9 mouse cellular contexts compared by ENCODE assay signal in the genomic region with DNA sequence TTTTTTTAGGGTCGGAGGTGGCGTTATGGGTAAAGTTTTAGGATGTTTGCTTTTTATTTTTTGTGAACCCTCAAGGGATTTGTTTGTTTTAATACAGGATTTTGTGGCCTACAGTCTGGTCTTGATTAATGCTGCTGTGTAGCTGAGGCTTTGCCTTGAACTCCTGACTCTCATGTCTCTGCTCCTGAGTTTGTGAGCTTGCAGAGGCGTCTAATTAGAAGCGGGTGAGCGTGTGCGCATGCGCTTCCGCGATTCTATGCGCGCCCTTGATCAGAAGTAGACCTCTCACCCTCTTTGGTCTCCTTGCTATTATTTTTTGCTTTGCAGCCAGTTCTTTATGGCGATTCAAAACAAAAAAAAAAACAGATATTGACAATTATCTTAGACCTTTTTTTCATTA. TPM values are rescaled to one million over a fixed set of nuclear protein-coding genes. Genes with fewer than 3 reads are reported as not detected.
DNase-seq lines count a peak whose midpoint lies in the region; ATAC-seq and TF ChIP-seq lines count a peak whose summit lies in the region.
"Had no signal": no experiment of that assay in that cellular context is flagged by ENCODE, and none has a peak within 500 bp of the region (broad histone marks: within the 10 kb centered on the region; RNA-seq: fewer than 3 reads in every experiment).

No protein-coding gene starts in this region.

- ATAC-seq in heart, embryonic 12.5 days (ENCODE audit: insufficient number of reproducible peaks, low FRiP score), result no peak
- ATAC-seq in forebrain, embryonic 16.5 days, result no peak
- no peak for ATAC-seq in liver, embryonic 15.5 days (ENCODE audit: insufficient read depth)
- ATAC-seq: Patski had no signal

- no peak for TF ChIP-seq CTCF in ES-Bruce4 (IDR thresholded peaks at IDR 0.05; ENCODE audit: low read depth, low read length)

- H3K9me3 ChIP-seq in heart, embryonic 12.5 days (replicated peaks), result no peaks in the 10 kb centered on the region
- peaks cover 13% of the 10 kb centered on the region for H3K9me3 ChIP-seq in ES-Bruce4 (replicated peaks; ENCODE audit: control insufficient read depth, insufficient read depth, low read length, poor library complexity, severe bottlenecking)
- no peaks in the 10 kb centered on the region for H3K9me3 ChIP-seq in forebrain, embryonic 16.5 days (ENCODE audit: control insufficient read depth, low read length)
- H3K9me3 ChIP-seq in liver, embryonic 15.5 days (replicated peaks), result no peaks in the 10 kb centered on the region

- H3K27me3 ChIP-seq in heart, embryonic 12.5 days (replicated peaks), result no peaks in the 10 kb centered on the region
- no peaks in the 10 kb centered on the region for H3K27me3 ChIP-seq in ES-Bruce4 (ENCODE audit: control insufficient read depth, insufficient read depth, low read length, poor library complexity, severe bottlenecking)
- no peaks in the 10 kb centered on the region for H3K27me3 ChIP-seq in forebrain, embryonic 16.5 days (replicated peaks; ENCODE audit: control insufficient read depth, insufficient read depth, low read length)
- no peaks in the 10 kb centered on the region for H3K27me3 ChIP-seq in liver, embryonic 15.5 days
- H3K27me3 ChIP-seq: Patski had no signal

- peak overlapping the region; percentile 76; the same call in 1 of the 2 replicates for H3K27ac ChIP-seq in heart, embryonic 12.5 days (ENCODE audit: poor library complexity, severe bottlenecking)
- H3K27ac ChIP-seq in ES-Bruce4 (ENCODE audit: insufficient read depth, low read length), result no peak overlapping the region
- no peak overlapping the region for H3K27ac ChIP-seq in forebrain, embryonic 16.5 days (ENCODE audit: low read length)
- peak overlapping the region; percentile 85 for H3K27ac ChIP-seq in liver, embryonic 15.5 days (replicated peaks)

- H3K4me2 ChIP-seq in heart, embryonic 12.5 days, result peak overlapping the region; percentile 72
- H3K4me2 ChIP-seq in forebrain, embryonic 16.5 days (ENCODE audit: low read length), result peak overlapping the region; percentile 79
- peak overlapping the region; percentile 88 for H3K4me2 ChIP-seq in liver, embryonic 15.5 days

- no peak for TF ChIP-seq POLR2A in ES-Bruce4 (IDR thresholded peaks at IDR 0.05; ENCODE audit: insufficient read depth, low read length)

- H3K9ac ChIP-seq in heart, embryonic 12.5 days, result peak overlapping the region; percentile 81
- H3K9ac ChIP-seq in ES-Bruce4 (ENCODE audit: low read depth, poor library complexity, severe bottlenecking), result peak overlapping the region; percentile 82; the same call in 1 of the 2 replicates
- no peak overlapping the region for H3K9ac ChIP-seq in forebrain, embryonic 16.5 days (replicated peaks; ENCODE audit: low read depth, low read length)
- H3K9ac ChIP-seq in liver, embryonic 15.5 days, result peak overlapping the region; percentile 89

- H3K4me3 ChIP-seq in heart, embryonic 12.5 days, result peak overlapping the region; percentile 74
- H3K4me3 ChIP-seq in ES-Bruce4 (ENCODE audit: low read depth, low read length), result no peak overlapping the region
- peak overlapping the region; percentile 91; the same call in 1 of the 2 replicates for H3K4me3 ChIP-seq in forebrain, embryonic 16.5 days (replicated peaks; ENCODE audit: low read length)
- H3K4me3 ChIP-seq in liver, embryonic 15.5 days (replicated peaks), result peak overlapping the region; percentile 96

- H3K4me1 ChIP-seq in heart, embryonic 12.5 days (replicated peaks), result peaks cover 50% of the 10 kb centered on the region
- H3K4me1 ChIP-seq in ES-Bruce4 (ENCODE audit: control insufficient read depth, insufficient read depth, low read length), result no peaks in the 10 kb centered on the region
- peaks cover 8% of the 10 kb centered on the region for H3K4me1 ChIP-seq in forebrain, embryonic 16.5 days (replicated peaks; ENCODE audit: control insufficient read depth, insufficient read depth, low read length)
- H3K4me1 ChIP-seq in liver, embryonic 15.5 days (replicated peaks), result peaks cover 49% of the 10 kb centered on the region

- no peak for TF ChIP-seq EP300 in ES-Bruce4 (IDR thresholded peaks at IDR 0.05; ENCODE audit: insufficient read depth, low read depth, low read length)

- 78% methylated on average over 12 of the region's 12 CpGs for WGBS in heart, embryonic 12.5 days
- WGBS in forebrain, embryonic 16.5 days, result 82% methylated on average over 12 of the region's 12 CpGs
- WGBS in liver, embryonic 15.5 days (ENCODE audit: insufficient replicate concordance), result 68% methylated on average over 12 of the region's 12 CpGs

- DNase-seq in heart, adult 8-10 months (ENCODE audit: low spot score), result no peak
- no peak for DNase-seq in adrenal gland, postnatal 10 days
- no peak for DNase-seq in left cerebral cortex, adult 8-10 months (ENCODE audit: low spot score in 2 of 2)
- DNase-seq in c-Kit-positive CD71-positive TER-119-positive erythroid progenitor cells, embryonic 14.5 days (ENCODE audit: low spot score), result no peak

- peaks cover 7% of the 10 kb centered on the region; the same call in 1 of the 2 replicates for H3K36me3 ChIP-seq in heart, embryonic 12.5 days
- H3K36me3 ChIP-seq in ES-Bruce4 (ENCODE audit: control insufficient read depth, insufficient read depth, low read length, poor library complexity, severe bottlenecking), result no peaks in the 10 kb centered on the region
- no peaks in the 10 kb centered on the region for H3K36me3 ChIP-seq in forebrain, embryonic 16.5 days (ENCODE audit: control insufficient read depth, insufficient read depth)
- H3K36me3 ChIP-seq in liver, embryonic 15.5 days (replicated peaks), result 0 out of 2 replicates have a peak, but pooled peaks cover 4% of the 10 kb centered on the region

RNA-seq across cellular contexts. Expression of gene Pkig, which starts 1.2 kb away (rescaled TPM):
- polyA plus RNA-seq in heart, embryonic 12.5 days (2016; fragmentation: Nextera tagmentation; extraction: Ambion mirVana), result 233 and 241 TPM in 2 replicates
- total RNA-seq in heart, adult 8-10 months (2022), result 100 to 1,000 TPM; 214 to 247 (median 224) TPM
- polyA plus RNA-seq in ES-Bruce4 (2011; ENCODE audit: insufficient read depth, insufficient read length, low read depth, missing spikeins), result 20.2 TPM in 2 replicates
- 153 and 159 TPM in 2 replicates for polyA plus RNA-seq in forebrain, embryonic 16.5 days (2015; fragmentation: Nextera tagmentation; extraction: Ambion mirVana)
- 93.3 and 95.5 TPM in 2 replicates for polyA plus RNA-seq in liver, embryonic 15.5 days (2015; fragmentation: Nextera tagmentation; extraction: Ambion mirVana)
- 10 to 100 TPM; 46.9 to 60.8 TPM for total RNA-seq in adrenal gland, postnatal 10 days (2021)
- 100 to 1,000 TPM; 112 to 128 (median 121) TPM for total RNA-seq in left cerebral cortex, adult 8-10 months (2022)

RNA-seq across cellular contexts. Expression of gene Serinc3, which starts 14.5 kb away (rescaled TPM):
- polyA plus RNA-seq in heart, embryonic 12.5 days (2016; fragmentation: Nextera tagmentation; extraction: Ambion mirVana), result 67.7 and 76.7 TPM in 2 replicates
- total RNA-seq in heart, adult 8-10 months (2022), result 100 to 1,000 TPM; 272 to 302 (median 297) TPM
- 130 and 146 TPM in 2 replicates for polyA plus RNA-seq in ES-Bruce4 (2011; ENCODE audit: insufficient read depth, insufficient read length, low read depth, missing spikeins)
- 31.4 and 34.3 TPM in 2 replicates for polyA plus RNA-seq in forebrain, embryonic 16.5 days (2015; fragmentation: Nextera tagmentation; extraction: Ambion mirVana)
- polyA plus RNA-seq in liver, embryonic 15.5 days (2015; fragmentation: Nextera tagmentation; extraction: Ambion mirVana), result 126 and 129 TPM in 2 replicates
- 100 to 1,000 TPM; 350 to 392 TPM for total RNA-seq in adrenal gland, postnatal 10 days (2021)
- 100 to 1,000 TPM; 225 to 241 (median 233) TPM for total RNA-seq in left cerebral cortex, adult 8-10 months (2022)

RNA-seq across cellular contexts. Expression of gene Ttpal, which starts 57.3 kb away (rescaled TPM):
- 26.9 and 27.8 TPM in 2 replicates for polyA plus RNA-seq in heart, embryonic 12.5 days (2016; fragmentation: Nextera tagmentation; extraction: Ambion mirVana)
- 10 to 100 TPM in 2 of 4 experiments, 1 to 10 TPM in 2; 7.4 to 15.0 (median 11.4) TPM for total RNA-seq in heart, adult 8-10 months (2022)
- 9.4 and 11.9 TPM in 2 replicates for polyA plus RNA-seq in ES-Bruce4 (2011; ENCODE audit: insufficient read depth, insufficient read length, low read depth, missing spikeins)
- 44.1 and 46.4 TPM in 2 replicates for polyA plus RNA-seq in forebrain, embryonic 16.5 days (2015; fragmentation: Nextera tagmentation; extraction: Ambion mirVana)
- polyA plus RNA-seq in liver, embryonic 15.5 days (2015; fragmentation: Nextera tagmentation; extraction: Ambion mirVana), result 8.5 and 10.4 TPM in 2 replicates
- 10 to 100 TPM; 24.8 to 26.4 TPM for total RNA-seq in adrenal gland, postnatal 10 days (2021)
- total RNA-seq in left cerebral cortex, adult 8-10 months (2022), result 10 to 100 TPM; 53.4 to 61.2 (median 59.0) TPM

Comparison
In these comparisons a context has a peak if more than half of its experiments do, and no peak if none do; other contexts are left out.
1. H3K27ac ChIP-seq: peak in heart, embryonic 12.5 days (single experiment) and liver, embryonic 15.5 days (single experiment); none in ES-Bruce4 (single experiment) and forebrain, embryonic 16.5 days (single experiment).
2. Peak in every context shown above with its lines, with median percentiles within 50 percentile points of each other: H3K4me2 ChIP-seq.